Mouse (Mus musculus) heart, embryonic 12.5 days (tissue): Measurements from ENCODE around the gene Eps8l3. TPM values are rescaled to one million over a fixed set of nuclear protein-coding genes. Genes with fewer than 3 reads are reported as not detected.
"Not testable (repeated sequence)": the region's sequence is repeated elsewhere in the genome, so short reads cannot be mapped to it uniquely, and the experiment has no call there.

ENCODE experiments used
- ATAC-seq: fragments of 200-750 bp; cut with Nextera tagmentation; 2 replicates; pipeline ENCODE4 v1.8.0; 2017; ENCODE audit warnings: moderate TSS enrichment, moderate library complexity; ENCODE audit not compliant: insufficient number of reproducible peaks, low FRiP score
- H3K27ac ChIP-seq: fragments of 300-500 bp; sonication (generic); 2 replicates; pipeline ENCODE4 v1.5.1; 2016; ENCODE audit warnings: mild to moderate bottlenecking, moderate library complexity; ENCODE audit not compliant: poor library complexity, severe bottlenecking
- H3K27me3 ChIP-seq: fragments of 300-500 bp; sonication (generic); replicated peaks from 2 replicates; pipeline ENCODE4 v1.6.1; 2016; ENCODE audit warnings: mild to moderate bottlenecking, moderate library complexity
- H3K36me3 ChIP-seq: fragments of 300-500 bp; sonication (generic); 2 replicates; pipeline ENCODE4 v1.6.1; 2016; ENCODE audit warnings: mild to moderate bottlenecking, moderate library complexity
- H3K4me1 ChIP-seq: fragments of 300-500 bp; sonication (generic); replicated peaks from 2 replicates; pipeline ENCODE4 v1.6.1; 2016; ENCODE audit warnings: mild to moderate bottlenecking
- H3K4me2 ChIP-seq: fragments of 300-500 bp; sonication (generic); 2 replicates; pipeline ENCODE4 v1.6.1; 2016; ENCODE audit warnings: mild to moderate bottlenecking, moderate library complexity
- H3K4me3 ChIP-seq: fragments of 300-500 bp; sonication (generic); 2 replicates; pipeline ENCODE4 v1.5.1; 2016; ENCODE audit warnings: mild to moderate bottlenecking
- H3K9ac ChIP-seq: fragments of 300-500 bp; sonication (generic); 2 replicates; pipeline ENCODE4 v1.6.1; 2016; ENCODE audit warnings: mild to moderate bottlenecking, moderate library complexity
- H3K9me3 ChIP-seq: fragments of 300-500 bp; sonication (generic); replicated peaks from 2 replicates; pipeline ENCODE4 v1.6.1; 2016; ENCODE audit warnings: mild to moderate bottlenecking, moderate library complexity
- WGBS: fragments of 180-500 bp; shearing (Covaris S2); methylation state at CpG from one replicate; pipeline ENCODE4 v1.1.7; 2016; 5-methylcytosine and 5-hydroxymethylcytosine counted together
- polyA plus RNA-seq: library from polyadenylated mRNA; unstranded; fragments of >200 nt; fragmentation: Nextera tagmentation; extraction: Ambion mirVana; gene quantifications from 2 replicates; pipeline ENCODE4 v1.2.1, GENCODE M21; 2016

Eps8l3 gene
- polyA plus RNA-seq, 1 experiment from 2014 or later, result 0.23 TPM

DNA sequence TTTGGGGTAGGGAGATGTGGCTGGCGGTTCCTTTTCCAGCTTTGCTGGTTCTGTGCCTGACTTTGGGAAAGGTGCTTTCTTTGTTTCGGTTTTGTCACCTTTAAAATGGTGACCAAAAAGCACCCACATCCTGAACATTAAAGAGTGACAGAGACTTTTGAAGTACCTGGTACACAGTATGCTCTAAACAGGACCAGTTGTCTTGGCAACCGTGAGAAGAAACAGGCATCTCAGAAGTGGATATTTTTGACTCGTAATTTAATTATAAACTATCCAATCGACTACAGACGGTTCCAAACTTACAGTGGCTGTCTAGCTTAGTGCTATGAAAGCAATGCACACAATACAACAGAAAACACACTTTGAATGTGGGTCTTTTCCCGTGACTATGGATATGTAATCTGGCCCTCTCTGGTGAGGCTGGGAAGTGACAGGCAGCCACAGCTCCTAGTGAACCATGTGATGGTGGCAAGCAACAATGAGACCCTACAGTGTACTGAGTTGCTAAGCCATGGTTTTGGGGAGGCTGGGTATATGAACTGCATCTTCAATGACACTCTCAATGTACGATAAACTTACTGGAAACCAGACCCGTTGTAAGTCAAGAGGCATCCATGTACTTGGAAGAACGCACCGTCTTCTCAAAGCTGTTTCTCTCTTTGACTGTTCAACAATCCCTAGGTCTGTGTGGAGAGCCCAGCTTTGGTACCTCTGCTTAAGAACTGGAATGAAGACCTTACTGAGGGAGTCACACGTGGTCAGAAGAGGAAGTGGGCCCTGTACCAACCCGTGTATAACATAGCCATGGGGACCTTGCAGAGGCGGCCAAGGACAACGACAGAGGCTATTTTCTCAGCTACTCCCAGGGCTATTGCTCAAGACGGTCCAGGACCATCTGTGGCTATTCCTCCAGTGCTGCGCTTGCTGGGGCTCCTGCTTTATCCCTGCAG lies 23.5 kb upstream of the Eps8l3 start:
- WGBS, result 86% methylated on average over 17 of the region's 17 CpGs
- H3K27ac ChIP-seq, result no peak overlapping the region
- H3K4me3 ChIP-seq, result no peak overlapping the region
- H3K36me3 ChIP-seq, result no peaks in the 10 kb centered on the region
- 0 out of 2 replicates have a peak, but pooled peaks cover 5% of the 10 kb centered on the region for H3K27me3 ChIP-seq
- H3K4me2 ChIP-seq, result no peak overlapping the region
- no peaks in the 10 kb centered on the region for H3K9me3 ChIP-seq
- H3K4me1 ChIP-seq, result peaks cover 30% of the 10 kb centered on the region
- no peak for ATAC-seq
- no peak overlapping the region for H3K9ac ChIP-seq

GRCm38 (mm10) chr3:107855368-107855767 lies 21.7 kb upstream of the Eps8l3 start:
- Histone ChIP-seq H3K9me3 (no peaks in the 10 kb centered on the region), H3K27me3 (0 out of 2 replicates have a peak, but pooled peaks cover 5% of the 10 kb centered on the region), H3K9ac (no peak overlapping the region), H3K36me3 (no peaks in the 10 kb centered on the region), H3K27ac (no peak overlapping the region), H3K4me2 (no peak overlapping the region), H3K4me1 (peaks cover 13% of the 10 kb centered on the region), H3K4me3 (no peak overlapping the region)
- WGBS, result 70% methylated on average over 13 of the region's 13 CpGs
- ATAC-seq, result no peak

DNA sequence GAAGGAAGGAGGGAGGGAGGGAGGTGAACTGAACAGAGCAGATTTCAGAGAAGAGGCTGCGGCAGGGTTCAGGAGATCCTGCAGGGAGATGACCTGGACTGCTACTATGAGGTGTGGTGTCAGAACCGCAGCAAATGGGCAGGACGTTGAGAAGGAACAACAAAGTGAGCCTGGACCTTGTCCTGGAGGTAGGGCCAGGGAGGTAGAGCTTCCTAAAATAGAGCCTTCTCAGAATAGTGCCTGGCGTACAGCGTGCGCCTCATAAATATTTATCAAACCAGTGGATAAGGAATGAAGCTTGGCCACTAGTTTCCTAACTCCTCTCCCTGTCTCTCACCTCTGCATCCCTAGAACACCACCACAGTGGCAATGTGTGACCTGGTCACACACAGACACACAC lies 19.4 kb upstream of the Eps8l3 start:
- Histone ChIP-seq H3K27ac (no peak overlapping the region), H3K4me2 (no peak overlapping the region; the same call in 1 of the 2 replicates), H3K9ac (no peak overlapping the region), H3K9me3 (no peaks in the 10 kb centered on the region), H3K4me3 (no peak overlapping the region), H3K4me1 (0 out of 2 replicates have a peak, but pooled peaks cover 6% of the 10 kb centered on the region), H3K36me3 (no peaks in the 10 kb centered on the region), H3K27me3 (0 out of 2 replicates have a peak, but pooled peaks cover 5% of the 10 kb centered on the region)
- no peak for ATAC-seq
- 38% methylated on average over 6 of the region's 6 CpGs for WGBS

DNA sequence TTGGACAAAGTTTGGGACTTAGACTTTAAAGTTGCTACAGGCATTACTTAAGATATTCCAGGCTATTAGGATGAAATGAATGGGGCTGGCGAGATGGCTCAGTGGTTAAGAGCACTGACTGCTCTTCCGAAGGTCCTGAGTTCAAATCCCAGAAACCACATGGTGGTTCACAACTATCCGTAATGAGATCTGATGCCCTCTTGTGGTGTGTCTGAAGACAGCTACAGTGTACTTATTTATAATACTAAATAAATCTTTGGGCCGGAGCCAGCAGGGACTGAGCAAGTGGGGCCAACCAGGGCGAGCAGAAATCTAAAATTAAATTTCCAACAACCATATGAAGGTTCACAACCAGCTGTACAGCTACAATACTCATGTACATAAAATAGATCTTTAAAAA lies 15.5 kb upstream of the Eps8l3 start:
- not testable (repeated sequence) for H3K4me2 ChIP-seq, H3K4me1 ChIP-seq, H3K9me3 ChIP-seq, H3K4me3 ChIP-seq, H3K36me3 ChIP-seq, ATAC-seq, H3K27ac ChIP-seq, H3K9ac ChIP-seq
- WGBS, result 83% methylated on average over 5 of the region's 5 CpGs
- H3K27me3 ChIP-seq, result 0 out of 2 replicates have a peak, but pooled peaks cover 11% of the 10 kb centered on the region

GRCm38 (mm10) chr3:107862471-107862870 lies 14.6 kb upstream of the Eps8l3 start:
- Histone ChIP-seq H3K4me2 (no peak overlapping the region), H3K27me3 (0 out of 2 replicates have a peak, but pooled peaks cover 8% of the 10 kb centered on the region), H3K4me3 (no peak overlapping the region), H3K9me3 (no peaks in the 10 kb centered on the region), H3K9ac (no peak overlapping the region), H3K27ac (no peak overlapping the region), H3K4me1 (0 out of 2 replicates have a peak, but pooled peaks cover 7% of the 10 kb centered on the region), H3K36me3 (no peaks in the 10 kb centered on the region)
- 62% methylated on average over 2 of the region's 2 CpGs for WGBS
- no peak for ATAC-seq

- no peak overlapping the region for H3K9ac ChIP-seq
- no peak for ATAC-seq
- 0 out of 2 replicates have a peak, but pooled peaks cover 10% of the 10 kb centered on the region for H3K27me3 ChIP-seq
- no peak overlapping the region for H3K4me3 ChIP-seq
- H3K9me3 ChIP-seq, result no peaks in the 10 kb centered on the region
- H3K27ac ChIP-seq, result no peak overlapping the region
- 0 out of 2 replicates have a peak, but pooled peaks cover 4% of the 10 kb centered on the region for H3K4me1 ChIP-seq
- H3K4me2 ChIP-seq, result no peak overlapping the region
- WGBS, result 78% methylated on average over 5 of the region's 5 CpGs
- H3K36me3 ChIP-seq, result no peaks in the 10 kb centered on the region
These were observed 13.6 kb upstream of the Eps8l3 start for GRCm38 (mm10) chr3:107863471-107863870.

DNA sequence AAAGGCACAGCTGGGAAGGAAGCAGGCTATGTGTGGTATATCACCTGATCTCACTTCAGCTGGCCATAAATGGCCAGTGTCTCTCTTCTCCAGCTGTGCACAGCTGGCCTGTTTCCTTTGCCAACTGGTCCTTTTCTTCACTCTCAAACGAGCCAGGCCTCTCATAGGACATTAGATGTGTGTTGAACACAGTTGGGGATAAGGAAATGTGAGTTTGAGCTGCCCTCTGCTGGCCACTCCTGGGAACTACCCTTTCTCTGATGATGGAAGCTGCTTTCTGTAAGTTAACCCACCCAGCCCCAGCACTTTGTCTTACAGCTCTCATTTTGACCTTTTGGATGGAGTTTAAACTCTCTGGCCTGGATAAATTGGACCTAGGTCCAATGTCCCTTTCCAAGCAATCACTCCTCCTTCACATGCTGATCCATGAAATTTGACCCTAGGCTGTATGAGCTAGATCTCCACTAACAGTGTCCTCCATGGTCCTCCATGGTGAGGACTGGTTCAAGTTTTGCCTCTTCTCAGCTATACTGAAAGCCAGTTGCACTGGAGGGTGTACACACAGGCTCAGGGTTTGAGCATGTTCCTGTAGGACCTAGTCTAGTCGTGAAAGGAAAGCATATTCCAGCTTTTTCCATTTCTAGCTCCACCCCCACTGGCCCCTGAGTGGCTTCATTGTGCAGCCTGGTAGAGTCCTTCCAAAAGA lies 13.0 kb upstream of the Eps8l3 start:
- H3K4me2 ChIP-seq, result no peak overlapping the region
- H3K27ac ChIP-seq, result no peak overlapping the region
- H3K9ac ChIP-seq, result no peak overlapping the region
- no peak overlapping the region for H3K4me3 ChIP-seq
- peak; percentile 16; the same call in 1 of the 2 replicates for ATAC-seq
- no peaks in the 10 kb centered on the region for H3K36me3 ChIP-seq
- H3K27me3 ChIP-seq, result 0 out of 2 replicates have a peak, but pooled peaks cover 15% of the 10 kb centered on the region
- 4% methylated on average over 2 of the region's 2 CpGs for WGBS
- 0 out of 2 replicates have a peak, but pooled peaks cover 4% of the 10 kb centered on the region for H3K4me1 ChIP-seq
- H3K9me3 ChIP-seq, result no peaks in the 10 kb centered on the region

DNA sequence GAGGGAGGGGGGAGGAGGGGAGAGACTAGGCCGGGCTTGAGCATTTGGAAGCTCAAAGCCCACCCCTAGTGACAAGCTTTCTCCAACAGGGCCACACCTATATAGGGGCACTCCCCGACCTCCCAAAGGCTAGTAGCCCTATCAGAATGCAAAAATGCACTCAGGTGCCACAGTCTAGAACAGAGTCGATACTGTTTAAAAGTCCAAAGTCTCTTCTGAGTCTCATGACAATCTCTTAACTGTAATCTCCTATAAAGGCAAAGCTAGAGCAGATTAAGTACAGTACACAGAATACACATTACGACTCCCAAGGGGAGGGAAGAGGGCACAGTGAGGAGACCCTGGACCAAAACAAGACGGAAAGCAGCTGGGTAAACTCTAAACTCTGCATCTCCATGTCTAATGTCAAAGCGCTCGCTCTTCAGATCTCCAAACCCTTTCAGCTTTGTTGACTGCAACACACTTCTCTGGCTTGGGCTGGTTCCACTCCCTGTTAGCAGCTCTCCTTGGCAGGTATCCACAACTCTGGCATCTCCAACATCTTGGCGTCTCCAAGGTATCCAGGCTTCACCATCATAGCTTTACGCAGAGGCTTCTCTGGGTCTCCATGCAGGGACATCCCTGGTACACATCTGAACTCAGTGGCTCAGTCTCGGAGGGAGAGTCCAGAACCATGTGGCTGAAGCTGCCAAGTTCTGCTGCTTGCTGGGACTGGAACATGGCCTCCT lies 11.5 kb upstream of the Eps8l3 start:
- H3K27ac ChIP-seq, result no peak overlapping the region
- ATAC-seq, result no peak
- 61% methylated on average over 10 of the region's 10 CpGs for WGBS
- H3K27me3 ChIP-seq, result 0 out of 2 replicates have a peak, but pooled peaks cover 15% of the 10 kb centered on the region
- H3K9me3 ChIP-seq, result no peaks in the 10 kb centered on the region
- H3K4me1 ChIP-seq, result 0 out of 2 replicates have a peak, but pooled peaks cover 4% of the 10 kb centered on the region
- no peaks in the 10 kb centered on the region for H3K36me3 ChIP-seq
- H3K4me3 ChIP-seq, result no peak overlapping the region
- no peak overlapping the region for H3K9ac ChIP-seq
- H3K4me2 ChIP-seq, result no peak overlapping the region

GRCm38 (mm10) chr3:107867086-107867485 lies 9.9 kb upstream of the Eps8l3 start:
- 0 out of 2 replicates have a peak, but pooled peaks cover 15% of the 10 kb centered on the region for H3K27me3 ChIP-seq
- no peak overlapping the region for H3K4me3 ChIP-seq
- ATAC-seq, result no peak; the same call in 1 of the 2 replicates
- no peaks in the 10 kb centered on the region for H3K36me3 ChIP-seq
- H3K9me3 ChIP-seq, result no peaks in the 10 kb centered on the region
- no peak overlapping the region for H3K9ac ChIP-seq
- 4% methylated on average over 8 of the region's 8 CpGs for WGBS
- no peak overlapping the region for H3K27ac ChIP-seq
- H3K4me1 ChIP-seq, result 0 out of 2 replicates have a peak, but pooled peaks cover 4% of the 10 kb centered on the region
- no peak overlapping the region for H3K4me2 ChIP-seq

DNA sequence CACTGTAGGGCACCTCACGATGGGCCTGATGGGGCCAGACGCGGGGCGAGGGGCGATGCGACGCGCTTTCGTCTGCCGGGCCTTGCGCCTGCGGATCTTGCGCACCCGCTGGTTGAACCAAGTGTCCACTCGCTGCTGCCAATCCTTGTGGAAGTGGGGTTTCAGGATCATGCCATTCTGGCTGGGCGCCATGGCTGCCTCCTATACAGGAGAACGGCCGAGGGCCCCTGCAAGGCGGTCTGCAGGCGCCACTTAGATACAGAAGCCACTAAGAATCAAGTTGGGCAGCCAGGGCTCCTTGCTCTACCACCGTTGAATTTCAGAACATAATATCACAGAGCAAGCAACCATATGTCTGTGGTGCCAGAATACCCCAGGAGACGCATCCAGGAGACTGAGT lies 8.6 kb upstream of the Eps8l3 start:
- Histone ChIP-seq H3K27ac (no peak overlapping the region), H3K9ac (no peak overlapping the region), H3K27me3 (0 out of 2 replicates have a peak, but pooled peaks cover 15% of the 10 kb centered on the region), H3K4me1 (0 out of 2 replicates have a peak, but pooled peaks cover 4% of the 10 kb centered on the region), H3K36me3 (no peaks in the 10 kb centered on the region), H3K4me3 (no peak overlapping the region), H3K4me2 (no peak overlapping the region), H3K9me3 (no peaks in the 10 kb centered on the region)
- 86% methylated on average over 22 of the region's 22 CpGs for WGBS
- no peak for ATAC-seq
